Mouse (Mus musculus): ENCODE measurements around the gene Rbfox1.

The Rbfox1 gene

DNA sequence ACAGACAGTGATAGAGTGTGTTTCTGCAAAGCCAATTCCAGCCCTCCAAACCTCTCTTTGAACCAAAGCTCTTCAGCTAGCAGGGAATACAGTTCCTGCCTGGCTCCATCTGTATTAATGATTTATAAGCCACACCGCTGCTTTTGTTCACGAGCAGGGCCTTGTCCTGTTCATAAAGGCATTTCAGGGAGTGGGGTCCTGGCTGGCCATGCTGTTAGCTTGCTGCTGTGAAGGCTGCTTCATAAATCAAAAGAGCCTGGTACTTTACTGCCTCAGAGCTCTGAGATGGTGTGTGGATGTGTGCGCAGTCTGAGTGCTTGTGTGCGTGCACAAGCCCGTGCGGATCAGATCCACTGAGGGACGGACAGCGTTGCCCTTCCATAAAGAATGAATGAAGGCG lies 1165.8 kb downstream of the Rbfox1 start:
- no peak for DNase-seq

DNA sequence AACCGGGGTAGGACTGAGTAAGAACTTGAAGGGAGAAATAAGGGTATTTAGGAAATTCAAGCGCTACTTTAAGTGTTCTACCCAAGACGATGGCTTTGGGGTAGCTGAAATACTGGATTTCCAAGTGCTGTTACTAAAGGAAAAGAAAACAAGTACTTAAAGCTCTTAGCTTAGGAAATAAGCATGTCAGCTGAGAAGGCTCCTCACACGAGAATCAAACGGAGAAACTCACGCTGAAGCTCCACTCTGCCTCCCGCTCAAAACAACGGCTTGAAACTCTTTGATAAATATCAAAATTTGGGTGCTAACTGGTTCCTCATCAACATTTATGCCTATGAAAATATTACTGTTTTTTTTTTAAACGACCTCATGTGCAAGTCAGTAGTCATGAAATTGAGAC lies 1166.8 kb downstream of the Rbfox1 start:
- DNase-seq, result no peak

GRCm38 (mm10) chr16:7052408-7052807 lies 1167.3 kb downstream of the Rbfox1 start:
- peak; percentile 81 for DNase-seq

DNA sequence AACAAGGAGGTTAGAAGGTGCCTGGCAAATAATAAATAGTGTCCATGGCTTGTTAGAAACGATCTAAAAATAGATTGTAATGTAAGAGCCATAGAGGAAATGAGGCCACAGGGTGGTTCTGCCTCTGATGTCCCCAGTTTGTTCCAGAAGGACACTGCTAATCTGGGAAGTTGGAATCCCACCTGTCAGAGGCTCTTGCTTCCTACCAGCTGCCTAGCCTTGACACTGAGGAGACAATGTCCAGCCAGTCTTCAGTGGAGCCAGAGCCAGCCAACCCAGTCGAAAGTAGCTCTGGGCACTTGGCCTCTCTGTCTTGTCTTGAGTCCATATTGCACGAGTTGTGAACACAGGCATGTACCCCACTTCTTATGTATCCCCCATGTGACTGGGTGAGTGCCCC lies 1172.6 kb downstream of the Rbfox1 start:
- no peak for DNase-seq

GRCm38 (mm10) chr16:7058556-7058955 lies 1173.4 kb downstream of the Rbfox1 start:
- DNase-seq, result no peak

DNA sequence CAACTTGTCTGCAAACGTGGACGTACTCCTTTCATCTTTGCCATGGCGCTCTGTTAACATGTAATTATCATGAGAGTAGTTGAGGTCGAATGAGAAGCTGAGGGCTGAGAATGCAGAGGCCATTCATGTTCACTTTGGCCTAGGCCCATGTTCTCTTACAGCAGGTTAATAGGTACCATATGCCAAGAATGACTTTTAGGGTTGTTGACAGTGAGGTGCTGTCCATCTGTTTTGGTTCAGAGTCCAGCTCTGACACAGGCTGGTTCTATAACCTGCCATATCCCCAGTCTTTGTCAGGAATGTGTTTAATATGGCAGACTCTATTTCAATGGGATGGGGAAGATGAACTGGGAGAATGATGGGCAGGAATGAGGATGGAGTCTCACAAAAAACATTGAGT lies 1174.4 kb downstream of the Rbfox1 start:
- DNase-seq, result no peak

DNA sequence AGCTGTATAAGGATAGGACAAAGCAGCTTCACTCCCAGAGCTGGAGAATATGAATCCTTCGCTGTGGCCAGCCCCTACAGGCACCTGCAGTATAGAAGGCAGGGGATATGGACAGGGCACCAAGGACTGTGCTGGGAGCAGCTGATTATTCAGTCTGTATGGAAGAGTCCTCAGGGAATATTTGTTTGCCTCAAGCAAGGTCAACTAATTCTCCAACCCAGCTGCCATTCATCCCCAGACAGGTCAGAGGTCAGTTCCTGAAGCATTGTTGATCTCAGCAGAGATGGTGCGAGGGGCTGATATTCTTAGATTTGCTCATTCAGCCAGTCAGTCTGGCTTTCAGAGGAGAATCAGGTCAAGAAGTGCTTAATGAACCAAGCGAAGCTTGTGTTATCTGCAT lies 1175.7 kb downstream of the Rbfox1 start:
- peak; percentile 81 for DNase-seq

DNA sequence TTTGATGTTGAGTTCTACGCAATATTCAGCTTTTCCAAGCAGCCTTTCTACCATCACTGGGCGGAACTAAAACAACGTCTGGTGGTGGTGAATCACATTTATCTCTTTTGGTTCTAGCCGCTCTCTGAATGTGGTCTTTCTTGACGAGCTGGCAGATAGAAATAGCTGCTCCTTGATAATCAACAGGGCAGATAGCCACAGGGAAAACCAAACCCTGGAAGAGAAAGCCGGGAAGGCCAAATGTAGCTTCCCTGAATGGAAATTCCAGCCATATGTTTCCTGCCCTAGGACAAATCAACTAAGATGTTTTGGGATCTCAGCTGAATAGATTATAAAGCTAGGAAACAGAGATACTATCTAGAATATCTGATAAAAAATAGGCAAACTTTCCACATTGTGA lies 1177.4 kb downstream of the Rbfox1 start:
- no peak for DNase-seq

- no peak for DNase-seq
These were observed 1182.0 kb downstream of the Rbfox1 start for GRCm38 (mm10) chr16:7067109-7067508.

DNA sequence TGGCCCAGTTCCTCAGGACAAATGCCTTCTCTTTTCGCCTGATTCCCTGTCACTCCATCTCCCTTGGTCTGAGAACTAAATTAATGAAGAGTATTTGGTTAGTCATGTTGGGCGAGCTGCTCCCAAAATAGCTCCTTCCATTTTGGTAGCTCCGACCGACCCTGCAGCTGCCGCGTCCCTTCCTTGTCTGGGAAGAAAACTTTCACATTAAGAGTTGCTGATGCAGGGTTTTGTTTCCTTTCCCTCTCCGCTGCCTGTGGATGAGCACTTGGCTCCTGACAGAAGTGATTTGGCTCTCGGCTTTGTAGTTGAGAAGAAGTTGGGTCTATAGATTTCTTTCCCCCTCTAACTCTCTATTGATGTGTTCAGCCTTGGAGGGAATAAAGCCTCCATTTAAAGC lies 1184.4 kb downstream of the Rbfox1 start:
- no peak for DNase-seq

- DNase-seq, result no peak
These were observed 1189.6 kb downstream of the Rbfox1 start for GRCm38 (mm10) chr16:7074786-7075185.

GRCm38 (mm10) chr16:7075749-7076148 lies 1190.6 kb downstream of the Rbfox1 start:
- no peak for DNase-seq

- no peak for DNase-seq
These were observed 1191.2 kb downstream of the Rbfox1 start for GRCm38 (mm10) chr16:7076305-7076704.

DNA sequence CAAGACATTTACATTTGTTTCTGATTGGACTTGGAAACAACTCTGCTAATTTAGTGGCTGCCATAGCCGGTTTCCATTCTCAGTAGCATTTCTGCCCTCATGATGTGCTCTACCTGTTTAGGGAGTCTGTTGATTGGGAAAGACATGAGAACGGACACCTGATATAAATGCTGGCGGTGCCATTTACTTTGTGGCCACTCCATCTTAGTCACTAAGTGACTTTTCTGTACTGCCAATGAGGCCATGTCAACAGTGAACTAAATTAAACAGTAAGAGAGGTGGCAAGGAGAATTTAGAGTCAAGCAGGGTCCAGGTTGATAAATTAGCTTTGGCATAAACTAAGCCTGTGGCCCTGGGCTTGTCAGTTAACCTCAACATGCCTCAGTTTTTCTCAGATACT lies 1191.6 kb downstream of the Rbfox1 start:
- no peak for DNase-seq

DNA sequence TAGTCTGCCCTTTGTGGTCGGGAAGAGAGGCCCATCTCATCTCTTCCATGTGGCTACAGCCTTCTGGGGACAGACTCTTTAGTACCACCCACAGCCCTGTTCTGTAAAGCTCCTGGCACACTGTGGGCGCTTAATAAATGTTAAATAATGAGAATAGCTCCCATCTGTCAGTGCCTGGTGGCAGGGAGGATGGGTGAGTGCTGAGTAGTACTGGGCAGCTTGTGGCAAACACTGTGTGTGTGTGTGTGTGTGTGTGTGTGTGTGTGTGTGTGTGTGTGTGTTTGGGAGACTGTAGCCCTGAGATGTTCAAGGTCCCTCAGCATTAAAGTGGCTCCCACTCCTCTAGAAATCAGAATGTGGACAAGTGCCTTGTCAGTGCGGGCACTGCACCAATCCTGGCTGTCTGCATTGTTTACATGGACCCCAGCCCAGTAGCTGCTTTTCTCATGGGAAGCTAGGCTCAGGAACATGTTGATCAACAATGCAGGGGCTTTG lies 1196.0 kb downstream of the Rbfox1 start:
- DNase-seq, result no peak

- no peak for DNase-seq
These were observed 1196.6 kb downstream of the Rbfox1 start for GRCm38 (mm10) chr16:7081684-7082255.

DNA sequence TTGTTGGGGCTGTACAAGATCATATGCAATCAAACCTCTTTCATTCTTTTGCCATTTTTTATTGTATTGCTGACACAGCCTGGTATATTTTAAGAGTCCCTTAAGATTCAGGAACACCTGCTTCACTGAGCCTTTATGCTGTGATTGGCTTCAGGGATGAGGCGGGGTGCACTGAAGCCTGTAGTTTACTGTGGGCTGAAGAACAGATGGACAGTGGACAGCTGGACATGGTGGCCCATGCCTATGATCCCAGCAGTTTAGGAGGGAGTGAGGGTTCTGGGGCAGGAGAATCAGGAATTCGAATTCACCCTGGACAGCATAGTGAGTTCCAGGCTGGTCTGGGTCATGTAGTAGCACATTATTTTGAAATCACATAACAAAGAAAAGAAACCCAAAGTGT lies 1198.8 kb downstream of the Rbfox1 start:
- no peak for DNase-seq

- no peak for DNase-seq
These were observed 1203.7 kb downstream of the Rbfox1 start for GRCm38 (mm10) chr16:7088601-7089430.

DNA sequence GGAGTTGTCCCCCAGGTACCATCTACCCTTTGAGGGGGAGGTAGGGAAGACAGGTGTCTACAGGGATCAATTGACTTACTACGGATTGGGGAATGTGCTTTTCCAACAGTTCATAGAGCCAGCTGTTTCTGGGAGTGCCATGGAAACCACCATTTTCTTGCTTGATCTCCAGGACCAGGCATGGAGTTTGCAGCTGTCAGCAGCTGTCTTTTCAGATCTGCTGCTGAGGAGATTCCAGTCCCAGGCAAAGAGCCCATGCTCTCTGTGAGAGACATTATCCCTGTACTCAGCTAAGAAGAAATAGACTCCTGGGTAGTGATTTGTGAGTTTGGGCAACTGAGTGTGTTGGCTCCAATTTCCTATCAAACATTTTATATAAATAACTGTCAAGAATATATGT lies 1204.3 kb downstream of the Rbfox1 start:
- DNase-seq, result no peak

DNA sequence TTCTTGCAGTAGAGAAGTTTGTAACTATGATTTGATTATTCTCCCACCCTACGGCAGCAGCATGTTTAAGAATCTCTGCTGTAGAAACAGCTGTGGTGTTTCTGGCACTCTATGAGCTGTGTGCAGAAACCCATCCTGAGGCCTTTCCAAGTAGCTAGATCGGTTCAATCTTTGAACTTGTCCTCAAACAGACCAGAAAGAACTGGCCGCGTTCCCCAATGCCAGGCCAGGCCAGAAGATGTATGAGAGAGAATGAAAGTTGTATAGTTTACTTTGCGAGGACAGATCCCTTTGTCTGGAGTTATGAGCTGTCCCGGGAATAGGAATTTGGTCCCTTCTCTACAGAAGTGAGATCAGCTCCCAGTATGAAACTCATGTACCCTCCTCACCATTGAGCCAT lies 1205.0 kb downstream of the Rbfox1 start:
- no peak for DNase-seq

DNA sequence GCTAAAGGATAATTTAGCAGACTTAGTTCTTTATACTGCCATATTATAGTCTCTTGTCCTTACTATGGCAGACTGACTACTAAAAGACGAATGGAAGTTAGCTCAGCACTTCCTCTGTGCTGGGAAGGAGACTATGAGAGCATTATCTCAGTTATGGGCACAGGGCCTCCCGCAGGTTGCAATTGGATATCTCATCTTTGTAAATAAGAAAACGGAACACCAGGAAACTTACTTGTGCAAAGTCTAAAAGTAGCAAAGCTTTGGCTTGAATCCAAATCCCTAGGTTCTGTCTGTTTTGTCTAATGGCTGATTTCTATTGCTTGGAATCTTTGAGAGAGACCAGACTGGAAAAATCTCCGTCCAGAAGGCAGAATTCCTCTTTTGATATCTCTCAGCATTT lies 1207.7 kb downstream of the Rbfox1 start:
- no peak for DNase-seq

DNA sequence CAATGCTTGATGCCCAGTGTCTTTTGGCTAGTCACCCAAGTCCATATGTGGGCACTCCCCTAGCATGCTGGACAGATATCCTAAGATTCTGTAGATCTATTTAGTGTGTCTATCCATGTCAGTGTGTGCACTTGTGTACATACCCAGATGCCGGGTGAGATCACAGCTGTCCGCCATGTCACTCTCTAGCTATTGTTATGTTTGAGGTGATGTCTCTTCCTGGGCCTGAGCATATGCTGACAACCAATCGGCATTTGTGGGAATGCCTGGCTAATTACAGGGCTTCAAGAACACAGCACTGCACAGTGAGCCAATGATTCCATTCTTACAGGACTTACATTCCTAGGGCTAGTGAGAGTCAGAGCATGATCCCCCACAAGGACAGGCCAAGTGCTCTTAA lies 1208.5 kb downstream of the Rbfox1 start:
- DNase-seq, result no peak

DNA sequence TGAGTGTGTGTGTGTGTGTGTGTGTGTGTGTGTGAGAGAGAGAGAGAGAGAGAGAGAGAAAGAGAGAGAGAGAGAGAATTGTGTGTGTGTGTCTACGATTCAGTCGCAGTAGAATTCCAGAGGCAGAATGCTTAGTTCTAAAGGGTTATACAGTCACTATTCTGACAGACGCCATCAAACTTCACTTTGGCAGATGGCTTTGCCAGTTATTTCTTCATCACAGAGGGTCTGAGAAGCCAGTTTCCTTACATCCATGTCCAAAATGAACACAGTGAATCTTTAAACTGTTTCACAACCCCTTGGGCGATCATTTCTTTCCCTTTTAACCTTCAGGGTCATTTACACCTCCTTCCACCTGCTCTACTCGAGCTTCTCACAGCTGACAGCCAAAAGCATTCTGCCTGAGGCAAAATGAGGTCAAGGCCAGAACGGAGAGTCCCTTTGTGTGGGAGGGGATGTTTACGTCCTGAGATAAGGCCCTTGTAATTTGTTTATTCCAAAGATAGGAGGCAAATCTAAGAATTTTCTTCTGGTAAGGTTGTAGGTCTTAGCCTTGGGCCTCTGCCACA lies 1209.1 kb downstream of the Rbfox1 start:
- DNase-seq, result no peak

DNA sequence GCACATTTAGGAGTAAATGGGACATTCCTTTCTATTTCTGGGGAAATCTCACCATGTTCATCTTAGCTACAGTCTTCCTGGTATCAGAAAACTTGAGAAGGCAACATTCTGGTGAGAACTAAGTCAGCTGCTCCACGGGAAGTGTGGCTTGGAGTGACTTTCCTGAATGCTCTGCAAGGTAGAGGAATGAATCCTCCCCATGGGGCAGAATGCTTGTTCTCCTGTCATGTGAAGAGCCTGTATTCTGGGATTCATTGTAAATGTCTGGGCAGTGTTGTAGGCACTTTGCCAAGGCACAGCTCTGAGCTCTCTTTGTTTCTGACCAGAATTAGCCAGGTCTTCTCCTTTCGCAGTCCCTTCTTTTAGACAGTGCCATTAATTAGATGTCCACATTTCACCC lies 1211.9 kb downstream of the Rbfox1 start:
- DNase-seq, result peak; percentile 27

Data from retina, postnatal 1 day (tissue).